Mouse (Mus musculus) heart, embryonic 14.5 days (tissue): ENCODE data around the gene Ephb3. TPM values are rescaled to one million over a fixed set of nuclear protein-coding genes. Genes with fewer than 3 reads are reported as not detected.
A peak's percentile ranks its signal among the peaks of the same experiment; 100 is the strongest.

ENCODE experiments used
- ATAC-seq: fragments of 200-750 bp; cut with Nextera tagmentation; 2 replicates; pipeline ENCODE4 v1.8.0; 2017; ENCODE audit warnings: low read depth, moderate TSS enrichment; ENCODE audit not compliant: insufficient number of reproducible peaks, insufficient read depth, low FRiP score
- H3K27ac ChIP-seq, 2 experiments: fragments of 200-500 bp in 1 of 2; fragments of 300-500 bp in 1 of 2; sonication (generic) in 1 of 2; replicated peaks in 1 of 2; 2 replicates each; pipeline ENCODE4 v1.5.1; 2012 to 2014; ENCODE audit warnings: low read depth in 2 of 2, low read length in 2 of 2, control low read depth in 1 of 2, mild to moderate bottlenecking in 1 of 2, mixed read lengths in 1 of 2; ENCODE audit not compliant: control insufficient read depth in 1 of 2, insufficient read depth in 1 of 2
- H3K27me3 ChIP-seq: fragments of 300-500 bp; sonication (generic); 2 replicates; pipeline ENCODE4 v1.6.1; 2014; ENCODE audit warnings: mild to moderate bottlenecking, low read length, control low read depth; ENCODE audit not compliant: control insufficient read depth, insufficient read depth
- H3K36me3 ChIP-seq: fragments of 300-500 bp; sonication (generic); 2 replicates; pipeline ENCODE4 v1.6.1; 2014; ENCODE audit warnings: mild to moderate bottlenecking, control low read depth, low read length, mixed read lengths; ENCODE audit not compliant: control insufficient read depth, insufficient read depth
- H3K4me1 ChIP-seq, 2 experiments: fragments of 200-500 bp in 1 of 2; fragments of 300-500 bp in 1 of 2; sonication (generic) in 1 of 2; 2 replicates each; pipeline ENCODE4 v1.6.1; 2012 to 2014; ENCODE audit warnings: low read length in 2 of 2, control low read depth in 1 of 2, mixed read lengths in 1 of 2; ENCODE audit not compliant: control insufficient read depth in 2 of 2, insufficient read depth in 2 of 2
- H3K4me2 ChIP-seq: fragments of 300-500 bp; sonication (generic); 2 replicates; pipeline ENCODE4 v1.6.1; 2014; ENCODE audit warnings: mild to moderate bottlenecking, low read length
- H3K4me3 ChIP-seq, 2 experiments: fragments of 200-500 bp in 1 of 2; fragments of 300-500 bp in 1 of 2; sonication (generic) in 1 of 2; 2 replicates each; pipeline ENCODE4 v1.5.1; 2012 to 2014; ENCODE audit warnings: low read length in 2 of 2, mild to moderate bottlenecking in 2 of 2, control low read depth in 1 of 2, low read depth in 1 of 2, moderate library complexity in 1 of 2; ENCODE audit not compliant: control insufficient read depth in 1 of 2, insufficient read depth in 1 of 2
- H3K9ac ChIP-seq: fragments of 300-500 bp; sonication (generic); 2 replicates; pipeline ENCODE4 v1.6.1; 2014; ENCODE audit warnings: mild to moderate bottlenecking, low read length
- H3K9me3 ChIP-seq: fragments of 300-500 bp; sonication (generic); 2 replicates; pipeline ENCODE4 v1.6.1; 2016; ENCODE audit warnings: low read length, control low read depth; ENCODE audit not compliant: control insufficient read depth
- WGBS: fragments of 180-500 bp; shearing (Covaris S2); extraction: QIAGEN DNeasy Blood & Tissue Kit; methylation state at CpG from one replicate; pipeline ENCODE4 v1.1.7; 2014; 5-methylcytosine and 5-hydroxymethylcytosine counted together
- polyA plus RNA-seq: library from polyadenylated mRNA; unstranded; fragments of >200 nt; fragmentation: Nextera tagmentation; extraction: Ambion mirVana; gene quantifications from 2 replicates; pipeline ENCODE4 v1.2.1, GENCODE M21; 2014

The Ephb3 gene
- polyA plus RNA-seq, 1 experiment from 2014 or later, result 13.6 TPM

DNA sequence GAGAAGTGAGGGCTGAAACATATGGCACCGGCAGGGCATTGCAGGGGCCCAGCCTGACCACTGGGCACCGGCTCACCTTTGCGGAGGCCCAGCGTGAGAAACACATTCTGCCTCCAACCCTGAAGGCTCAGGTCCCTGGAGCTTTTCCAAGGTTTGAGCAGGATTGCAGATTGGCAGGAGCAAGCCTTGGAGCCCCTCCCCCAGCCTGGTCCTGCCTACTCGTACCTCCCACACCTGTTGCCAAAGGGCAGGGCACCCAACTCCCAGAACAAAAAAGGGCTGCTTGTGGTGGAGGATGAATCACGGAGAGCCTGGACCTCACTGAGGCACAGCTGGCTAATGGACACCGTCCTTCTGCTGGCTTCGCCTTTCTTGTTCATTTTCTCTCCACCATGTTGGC is 30.6 kb downstream of the Ephb3 start:
- H3K9me3 ChIP-seq, result no peaks in the 10 kb centered on the region
- H3K4me1 ChIP-seq, result peaks cover 15 to 19% of the 10 kb centered on the region in 2 experiments
- H3K4me2 ChIP-seq, result no peak overlapping the region
- no peak overlapping the region for H3K9ac ChIP-seq
- WGBS, result 62% methylated on average over 8 of the region's 8 CpGs
- ATAC-seq, result no peak
- no peak overlapping the region for H3K27ac ChIP-seq
- H3K27me3 ChIP-seq, result no peaks in the 10 kb centered on the region
- no peak overlapping the region for H3K4me3 ChIP-seq
- H3K36me3 ChIP-seq, result no peaks in the 10 kb centered on the region

GRCm38 (mm10) chr16:21238722-21239121 is 34.2 kb downstream of the Ephb3 start:
- Histone ChIP-seq H3K27ac (no peak overlapping the region), H3K4me2 (no peak overlapping the region)
- 29% methylated on average over 5 of the region's 5 CpGs for WGBS

DNA sequence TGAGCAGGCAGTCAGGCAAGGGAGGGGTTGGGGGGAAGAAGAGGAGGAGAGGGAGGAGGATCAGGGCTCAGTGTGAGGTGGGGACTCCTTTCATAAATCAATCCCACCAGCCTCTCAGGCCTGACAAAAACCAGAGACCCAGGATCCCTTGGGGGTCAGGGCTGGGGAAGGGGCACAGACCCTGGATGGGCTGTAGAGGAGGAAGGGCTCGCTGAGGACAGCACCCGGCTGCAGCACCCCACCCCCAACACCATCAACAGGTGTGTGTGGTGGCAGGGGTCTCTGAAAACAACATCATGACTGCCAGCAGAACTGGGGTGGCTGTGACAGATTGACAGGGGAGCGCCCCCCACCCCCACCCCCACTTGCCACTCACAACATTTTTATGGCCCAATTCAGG is 36.0 kb downstream of the Ephb3 start:
- H3K9ac ChIP-seq, result peak overlapping the region; percentile 27; the same call in 1 of the 2 replicates
- peaks cover 25 to 34% of the 10 kb centered on the region in 2 experiments for H3K4me1 ChIP-seq
- no peaks in the 10 kb centered on the region for H3K36me3 ChIP-seq
- WGBS, result 66% methylated on average over 3 of the region's 3 CpGs
- H3K4me2 ChIP-seq, result no peak overlapping the region
- H3K27me3 ChIP-seq, result peaks cover 5% of the 10 kb centered on the region; the same call in 1 of the 2 replicates
- no peak for ATAC-seq
- H3K4me3 ChIP-seq, result no peak overlapping the region
- no peak overlapping the region for H3K27ac ChIP-seq
- no peaks in the 10 kb centered on the region for H3K9me3 ChIP-seq

More at GRCm38 (mm10) chr16:21238722-21239121, 34.2 kb downstream of the Ephb3 start:
- Histone ChIP-seq H3K9ac (no peak overlapping the region), H3K27me3 (peaks cover 5% of the 10 kb centered on the region; the same call in 1 of the 2 replicates), H3K4me3 (no peak overlapping the region), H3K4me1 (peaks cover 21 to 29% of the 10 kb centered on the region in 2 experiments), H3K36me3 (no peaks in the 10 kb centered on the region), H3K9me3 (no peaks in the 10 kb centered on the region)
- ATAC-seq, result peak; percentile 14; the same call in 1 of the 2 replicates

- Histone ChIP-seq H3K4me2 (no peak overlapping the region), H3K9ac (no peak overlapping the region), H3K27ac (no peak overlapping the region), H3K36me3 (no peaks in the 10 kb centered on the region), H3K4me3 (no peak overlapping the region), H3K4me1 (peaks cover 26 to 37% of the 10 kb centered on the region in 2 experiments), H3K27me3 (peaks cover 5% of the 10 kb centered on the region; the same call in 1 of the 2 replicates), H3K9me3 (no peaks in the 10 kb centered on the region)
- no peak for ATAC-seq
These were observed 36.5 kb downstream of the Ephb3 start for GRCm38 (mm10) chr16:21241030-21241429.

DNA sequence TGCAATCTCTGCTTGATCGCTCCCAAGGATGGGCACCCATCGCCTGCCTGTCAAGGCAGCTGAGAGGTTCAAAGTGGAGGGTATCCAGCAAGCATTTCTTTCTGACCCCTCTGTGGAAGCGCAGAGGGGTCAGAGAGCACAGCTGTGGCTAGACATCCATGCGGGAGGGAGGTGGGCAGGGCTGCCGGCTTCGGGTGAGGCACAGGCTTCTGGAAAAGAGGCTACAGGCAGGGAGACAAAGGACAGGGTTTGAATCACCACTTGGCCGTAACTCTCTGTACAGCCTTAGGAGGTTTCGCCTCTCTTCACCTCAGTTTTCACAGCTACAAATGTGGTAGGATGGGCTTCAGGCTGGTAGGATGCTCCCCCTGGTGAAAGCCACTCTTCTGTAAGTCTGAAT is 38.4 kb downstream of the Ephb3 start:
- no peak overlapping the region for H3K4me3 ChIP-seq
- H3K36me3 ChIP-seq, result no peaks in the 10 kb centered on the region
- peaks cover 5% of the 10 kb centered on the region; the same call in 1 of the 2 replicates for H3K27me3 ChIP-seq
- WGBS, result 59% methylated on average over 8 of the region's 8 CpGs
- peaks cover 33 to 56% of the 10 kb centered on the region in 2 experiments for H3K4me1 ChIP-seq
- H3K27ac ChIP-seq, result no peak overlapping the region
- H3K9me3 ChIP-seq, result no peaks in the 10 kb centered on the region
- H3K9ac ChIP-seq, result 0 out of 2 replicates have a peak overlapping the region, but pooled peaks have one; percentile 4
- H3K4me2 ChIP-seq, result no peak overlapping the region
- ATAC-seq, result no peak

DNA sequence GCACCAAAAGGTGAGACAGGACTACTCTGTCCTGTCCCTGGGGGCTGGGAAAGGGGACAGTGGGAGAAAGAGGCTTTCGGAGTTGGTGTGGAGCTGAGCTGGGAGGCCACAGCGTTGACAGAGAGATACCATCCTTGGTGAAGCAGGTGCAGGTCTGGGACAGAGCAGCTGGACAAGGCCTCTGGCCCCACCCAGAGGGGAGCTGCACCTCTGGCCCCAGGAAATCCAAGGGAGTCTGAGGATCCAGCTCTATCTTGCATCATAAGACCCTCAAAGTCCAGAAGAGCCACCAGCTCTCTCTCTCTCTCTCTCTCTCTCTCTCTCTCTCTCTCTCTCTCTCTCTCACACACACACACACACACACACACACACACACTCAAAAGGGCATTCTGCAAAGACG is 40.2 kb downstream of the Ephb3 start:
- no peaks in the 10 kb centered on the region for H3K9me3 ChIP-seq
- H3K27ac ChIP-seq, result no peak overlapping the region
- H3K36me3 ChIP-seq, result no peaks in the 10 kb centered on the region
- 56% methylated on average over 3 of the region's 3 CpGs for WGBS
- ATAC-seq, result no peak
- H3K4me2 ChIP-seq, result no peak overlapping the region
- no peak overlapping the region for H3K4me3 ChIP-seq
- no peak overlapping the region for H3K9ac ChIP-seq
- peaks cover 5% of the 10 kb centered on the region for H3K27me3 ChIP-seq
- peaks cover 33 to 49% of the 10 kb centered on the region in 2 experiments for H3K4me1 ChIP-seq

GRCm38 (mm10) chr16:21245387-21245786 is 40.8 kb downstream of the Ephb3 start:
- H3K36me3 ChIP-seq, result no peaks in the 10 kb centered on the region
- H3K27me3 ChIP-seq, result peaks cover 5% of the 10 kb centered on the region
- no peak overlapping the region for H3K27ac ChIP-seq
- no peaks in the 10 kb centered on the region for H3K9me3 ChIP-seq
- H3K9ac ChIP-seq, result no peak overlapping the region; the same call in 1 of the 2 replicates
- H3K4me3 ChIP-seq, result no peak overlapping the region
- 31% methylated on average over 7 of the region's 7 CpGs for WGBS
- H3K4me2 ChIP-seq, result peak overlapping the region; percentile 96; the same call in 1 of the 2 replicates
- H3K4me1 ChIP-seq, result peaks cover 29 to 45% of the 10 kb centered on the region in 2 experiments
- no peak for ATAC-seq

DNA sequence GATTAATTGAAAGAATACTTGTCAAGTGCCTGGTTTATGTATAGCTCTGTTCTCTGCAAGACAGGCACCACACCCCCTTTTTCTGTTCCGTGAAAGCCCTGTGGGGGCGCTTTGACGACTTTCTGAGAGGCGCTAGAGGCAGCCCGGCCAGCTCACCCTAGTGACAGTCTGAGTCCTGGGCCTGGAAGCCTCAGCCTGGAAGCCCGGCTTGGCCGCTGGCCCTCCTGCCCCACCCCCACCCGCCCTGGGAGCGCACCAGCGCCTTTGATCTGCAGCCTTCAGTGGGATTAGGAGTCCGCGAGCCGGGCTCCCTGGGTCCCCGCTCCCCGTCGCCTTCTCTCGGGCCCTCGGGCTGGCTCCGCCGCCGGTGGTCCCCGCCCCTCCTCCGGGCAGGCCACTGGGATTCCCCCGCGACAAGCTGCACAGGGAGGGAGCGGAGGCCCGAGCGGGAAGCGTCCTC is 41.4 kb downstream of the Ephb3 start:
- ATAC-seq, result peak; percentile 80
- H3K4me1 ChIP-seq, result peaks cover 25 to 39% of the 10 kb centered on the region in 2 experiments
- H3K36me3 ChIP-seq, result no peaks in the 10 kb centered on the region
- peaks cover 5% of the 10 kb centered on the region for H3K27me3 ChIP-seq
- H3K27ac ChIP-seq, result peak overlapping the region; percentile 35 to 75
- no peaks in the 10 kb centered on the region for H3K9me3 ChIP-seq
- peak overlapping the region; percentile 77 for H3K9ac ChIP-seq
- H3K4me3 ChIP-seq, result peak overlapping the region; percentile 49 to 51
- H3K4me2 ChIP-seq, result peak overlapping the region; percentile 96
- WGBS, result 1% methylated on average over 29 of the region's 29 CpGs
